Mouse (Mus musculus) embryo, embryonic 10 days (tissue): ENCODE measurements at regions not wholly inside any gene's neighbourhood (a gene's known extent, or its start where the extent isn't known, plus 50 kb on each side); places are given as distances from the start of the nearest gene placed in this dataset.

Experiments
- DNase-seq: peaks from one replicate; pipeline ENCODE4 v3.0.0-alpha.2; 2015; ENCODE audit warnings: low spot score

GRCm38 (mm10) chr14:81770421-81770820 is 1786.5 kb downstream of the Olfm4 start:
- no peak for DNase-seq

- DNase-seq = no peak
These were observed 1787.9 kb downstream of the Olfm4 start for GRCm38 (mm10) chr14:81771826-81772225.

GRCm38 (mm10) chr14:81788859-81789258 is 1805.0 kb downstream of the Olfm4 start:
- DNase-seq = no peak

- no peak for DNase-seq
These were observed 1839.9 kb downstream of the Olfm4 start for GRCm38 (mm10) chr14:81823786-81824185.

GRCm38 (mm10) chr14:81858617-81859016 is 1874.7 kb downstream of the Olfm4 start:
- peak; percentile 20 for DNase-seq

GRCm38 (mm10) chr14:81870388-81870787 is 1886.5 kb downstream of the Olfm4 start:
- DNase-seq = no peak
